In genomic region chr9:67849846-67850245, GRCm38 (mm10) we compare ENCODE assay signal across 14 mouse cellular contexts. TPM values are rescaled to one million over a fixed set of nuclear protein-coding genes. Genes with fewer than 3 reads are reported as not detected.
"Had no signal": no experiment of that assay in that cellular context is flagged by ENCODE, and none has a peak within 500 bp of the region (broad histone marks: within the 10 kb centered on the region; RNA-seq: fewer than 3 reads in every experiment).

No protein-coding gene starts in this region.

- H3K4me2 ChIP-seq: hindbrain, embryonic 15.5 days; midbrain, embryonic 11.5 days; midbrain, embryonic 15.5 days; neural tube, embryonic 12.5 days had no signal

- H3K4me3 ChIP-seq: hindbrain, embryonic 15.5 days; limb, embryonic 10.5 days; midbrain, embryonic 15.5 days; neural tube, embryonic 12.5 days had no signal

- H3K9me3 ChIP-seq: hindbrain, embryonic 15.5 days; limb, embryonic 10.5 days; midbrain, embryonic 15.5 days; neural tube, embryonic 12.5 days had no signal

- H3K9ac ChIP-seq: hindbrain, embryonic 15.5 days; midbrain, embryonic 15.5 days; neural tube, embryonic 12.5 days had no signal

- ATAC-seq: midbrain, embryonic 15.5 days had no signal

- H3K4me1 ChIP-seq: hindbrain, embryonic 15.5 days; midbrain, embryonic 15.5 days; neural tube, embryonic 12.5 days had no signal

- DNase-seq: kidney, adult 11 months; kidney, adult 9 months; kidney, postnatal 10 days; kidney, postnatal 4 days; lung, adult 18-20 months; lung, postnatal 36 days had no signal

- H3K27me3 ChIP-seq: hindbrain, embryonic 15.5 days; midbrain, embryonic 15.5 days; neural tube, embryonic 12.5 days had no signal

- H3K27ac ChIP-seq: hindbrain, embryonic 15.5 days; limb, embryonic 10.5 days; midbrain, embryonic 15.5 days; neural tube, embryonic 12.5 days had no signal

RNA-seq across cellular contexts. Expression of gene C2cd4a, which starts 17.7 kb away (rescaled TPM):
- total RNA-seq: megakaryocyte progenitor cell, adult 5-6 weeks; monocyte, adult 5-6 weeks; neutrophil, adult 5-6 weeks had no signal
- polyA plus RNA-seq: midbrain, embryonic 11.5 days had no signal
